Mouse (Mus musculus) ES-E14 (cell line): ENCODE measurements at regions not wholly inside any gene's neighbourhood (a gene's known extent, or its start where the extent isn't known, plus 50 kb on each side); places are given as distances from the start of the nearest gene placed in this dataset.

Experiments used
- CHD2 ChIP-seq: IDR thresholded peaks from 2 replicates; pipeline ENCODE4 v1.6.1; 2014; ENCODE audit warnings: mild to moderate bottlenecking, low read depth, low read length, inconsistent platforms
- HCFC1 ChIP-seq: IDR thresholded peaks from 2 replicates; pipeline ENCODE4 v1.6.1; 2012; ENCODE audit warnings: low read length, inconsistent platforms, borderline replicate concordance; ENCODE audit not compliant: insufficient read depth
- MAFK ChIP-seq: IDR thresholded peaks from 2 replicates; pipeline ENCODE4 v1.6.1; 2014; ENCODE audit warnings: mild to moderate bottlenecking, low read depth, low read length, inconsistent platforms; ENCODE audit not compliant: insufficient read depth
- ZC3H11A ChIP-seq: IDR thresholded peaks from 2 replicates; pipeline ENCODE4 v1.6.1; 2012; ENCODE audit warnings: low read depth, mild to moderate bottlenecking, inconsistent platforms, low read length, borderline replicate concordance
- ZNF384 ChIP-seq: IDR thresholded peaks from 2 replicates; pipeline ENCODE4 v1.6.1; 2012; ENCODE audit warnings: low read depth, low read length, inconsistent platforms

- no peak for TF ChIP-seq CHD2
- TF ChIP-seq ZNF384 = no peak
- TF ChIP-seq HCFC1 = no peak
- no peak for TF ChIP-seq MAFK
- no peak for TF ChIP-seq ZC3H11A
Observed at GRCm38 (mm10) chr2:106418181-106418580, 274.9 kb upstream of the Mpped2 start.
